Mouse (Mus musculus): Measurements from ENCODE around the gene Drosha. TPM values are rescaled to one million over a fixed set of nuclear protein-coding genes. Genes with fewer than 3 reads are reported as not detected.

Gene Drosha
- polyA plus RNA-seq (2016; fragmentation: Nextera tagmentation; extraction: Ambion mirVana): 54.1 and 63.4 TPM in 2 replicates

DNA sequence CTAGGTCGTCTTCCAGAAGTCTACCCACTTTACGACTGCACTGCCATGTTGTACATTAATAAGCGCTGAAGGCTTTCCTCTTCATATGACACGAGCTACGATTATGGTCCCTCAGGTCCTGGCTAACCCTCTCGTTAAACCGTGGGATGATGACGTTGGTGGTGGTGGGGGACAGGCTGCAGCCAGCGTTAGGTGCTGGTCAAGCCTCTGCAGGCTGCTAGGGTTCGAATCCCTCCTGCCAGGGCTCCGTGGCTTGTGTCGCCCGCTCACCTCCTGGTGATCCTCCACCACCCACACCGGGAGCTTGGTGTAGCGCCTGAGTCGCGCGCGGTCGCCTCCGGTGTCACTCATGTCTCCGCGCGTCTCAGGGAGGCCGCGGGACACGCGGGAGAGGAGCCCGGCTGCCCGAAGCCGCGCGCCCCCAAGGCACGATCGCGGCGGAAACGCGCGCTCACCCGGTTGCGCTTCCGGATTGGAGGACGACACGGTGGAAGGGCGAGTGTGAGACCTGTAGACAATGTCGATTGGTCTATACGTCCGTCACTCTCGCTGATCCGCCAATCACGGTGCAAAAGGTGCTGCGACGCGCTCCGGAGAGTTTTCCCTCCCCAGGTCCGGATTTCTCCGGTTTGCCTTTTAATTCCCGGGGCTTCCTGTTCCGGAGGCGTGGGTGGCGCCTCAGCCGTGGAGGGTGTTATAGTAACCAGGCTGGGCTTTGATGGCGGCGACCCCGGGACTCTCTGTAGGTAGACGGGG lies at the start of gene Drosha, which contains the start of gene 6030458C11Rik:
TSS of gene Drosha (plus strand) at position 619 of the 756 bp plus-strand sequence.
TSS of gene 6030458C11Rik (minus strand) at position 453 of the 756 bp plus-strand sequence.
- no peaks in the 10 kb centered on the region for H3K27me3 ChIP-seq
- H3K4me1 ChIP-seq (replicated peaks): peaks cover 18% of the 10 kb centered on the region
- H3K36me3 ChIP-seq: peaks cover 61% of the 10 kb centered on the region
- H3K9ac ChIP-seq (replicated peaks): peak within 1 kb of the TSS; percentile 91
- H3K9me3 ChIP-seq: no peaks in the 10 kb centered on the region
- under 1% methylated on average over 67 of the region's 67 CpGs for WGBS
- H3K4me2 ChIP-seq: peak within 1 kb of the TSS; percentile 75
- peak within 1 kb of the TSS; percentile 88 for H3K27ac ChIP-seq
- peak; percentile 100 for ATAC-seq (ENCODE audit: insufficient number of reproducible peaks, insufficient read depth, low FRiP score, low TSS enrichment, low read depth)
- peak within 1 kb of the TSS; percentile 82 for H3K4me3 ChIP-seq (replicated peaks)

DNA sequence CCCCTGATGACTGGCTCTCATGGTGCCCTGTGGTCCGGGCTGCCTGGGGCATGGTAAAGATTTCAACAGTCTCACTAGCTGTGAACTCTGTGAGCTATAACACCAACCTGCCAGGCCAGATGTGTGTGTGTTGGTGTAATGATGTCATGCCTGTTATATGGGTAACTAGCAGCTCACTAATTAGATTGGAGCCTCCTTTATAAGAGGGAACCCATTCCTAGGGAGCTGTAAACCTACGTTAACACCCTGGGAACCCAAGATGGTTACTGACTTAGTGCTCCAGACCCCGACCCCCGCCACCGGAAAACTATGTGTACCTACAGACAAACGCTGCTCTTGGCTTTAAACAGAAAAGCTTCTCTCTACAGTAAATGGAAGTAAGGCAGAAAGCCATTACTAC lies 43.3 kb upstream of the Drosha start:
- H3K4me3 ChIP-seq (replicated peaks): no peak overlapping the region
- H3K4me1 ChIP-seq (replicated peaks): peaks cover 17% of the 10 kb centered on the region
- peak overlapping the region; percentile 23; the same call in 1 of the 2 replicates for H3K27ac ChIP-seq
- 41% methylated on average over 6 of the region's 6 CpGs for WGBS
- ATAC-seq (ENCODE audit: insufficient number of reproducible peaks, insufficient read depth, low FRiP score, low TSS enrichment, low read depth): peak; percentile 71; the same call in 1 of the 2 replicates
- H3K27me3 ChIP-seq: no peaks in the 10 kb centered on the region
- no peak overlapping the region for H3K4me2 ChIP-seq
- H3K9me3 ChIP-seq: peaks cover 9% of the 10 kb centered on the region
- H3K36me3 ChIP-seq: no peaks in the 10 kb centered on the region
- no peak overlapping the region for H3K9ac ChIP-seq (replicated peaks)

DNA sequence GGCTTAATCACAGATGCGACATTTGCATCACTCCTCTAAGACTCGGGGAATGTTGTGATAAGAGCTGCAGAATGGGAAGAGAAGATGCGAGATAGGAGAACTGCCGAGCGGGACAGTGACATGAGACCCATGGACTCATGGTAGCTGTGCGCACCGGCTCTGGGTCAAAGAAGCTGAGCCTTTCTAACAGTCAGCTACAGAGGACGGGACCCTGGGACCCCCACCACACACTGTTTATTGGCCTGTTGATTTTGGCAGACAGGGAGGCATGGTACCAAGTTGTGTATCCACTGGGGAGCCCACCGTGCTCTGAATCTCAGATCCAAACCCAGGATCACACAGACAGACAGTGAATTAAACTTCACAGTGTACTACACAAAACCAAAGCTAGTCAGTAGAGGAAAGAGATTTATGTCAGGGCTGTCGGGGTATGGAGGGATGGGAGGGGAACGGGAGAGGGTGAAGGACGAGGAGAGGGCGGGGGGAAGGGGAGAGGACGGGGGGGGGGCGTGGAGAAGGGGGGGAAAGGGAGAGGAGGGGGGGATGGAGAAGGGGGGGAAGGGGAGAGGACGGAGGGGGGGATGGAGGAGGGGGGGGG lies 42.8 kb upstream of the Drosha start:
- H3K36me3 ChIP-seq: no peaks in the 10 kb centered on the region
- no peak overlapping the region for H3K4me2 ChIP-seq
- 64% methylated on average over 12 of the region's 16 CpGs for WGBS
- peak overlapping the region; percentile 18 for H3K27ac ChIP-seq
- peak; percentile 52; the same call in 1 of the 2 replicates for ATAC-seq (ENCODE audit: insufficient number of reproducible peaks, insufficient read depth, low FRiP score, low TSS enrichment, low read depth)
- H3K9ac ChIP-seq (replicated peaks): no peak overlapping the region
- no peak overlapping the region for H3K4me3 ChIP-seq (replicated peaks)
- H3K27me3 ChIP-seq: no peaks in the 10 kb centered on the region
- H3K9me3 ChIP-seq: peaks cover 4% of the 10 kb centered on the region
- H3K4me1 ChIP-seq (replicated peaks): peaks cover 17% of the 10 kb centered on the region

DNA sequence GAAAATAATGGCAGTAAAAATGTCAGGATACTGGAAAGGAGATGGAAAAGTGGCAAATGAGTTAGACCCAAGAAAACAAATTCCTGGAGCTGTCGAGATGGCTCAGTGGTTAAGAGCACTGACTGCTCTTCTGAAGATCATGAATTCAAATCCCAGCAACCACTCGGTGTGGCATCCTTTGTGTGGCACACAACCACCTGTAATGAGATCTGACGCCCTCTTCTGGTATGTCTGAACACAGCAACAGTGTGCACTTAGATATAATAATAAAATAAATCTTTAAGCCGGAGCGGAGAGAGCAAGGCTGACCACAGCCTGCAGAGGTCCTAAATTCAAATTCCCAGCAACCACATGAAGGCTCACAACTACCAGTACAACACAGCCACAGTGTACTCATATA lies 36.1 kb upstream of the Drosha start:
- peaks cover 11% of the 10 kb centered on the region for H3K4me1 ChIP-seq (replicated peaks)
- H3K36me3 ChIP-seq: no peaks in the 10 kb centered on the region
- no peak overlapping the region for H3K4me2 ChIP-seq
- no peak overlapping the region for H3K9ac ChIP-seq (replicated peaks)
- H3K9me3 ChIP-seq: no peaks in the 10 kb centered on the region
- no peak overlapping the region for H3K4me3 ChIP-seq (replicated peaks)
- no peaks in the 10 kb centered on the region for H3K27me3 ChIP-seq
- WGBS: 75% methylated on average over 5 of the region's 5 CpGs
- no peak for ATAC-seq (ENCODE audit: insufficient number of reproducible peaks, insufficient read depth, low FRiP score, low TSS enrichment, low read depth)
- H3K27ac ChIP-seq: no peak overlapping the region

DNA sequence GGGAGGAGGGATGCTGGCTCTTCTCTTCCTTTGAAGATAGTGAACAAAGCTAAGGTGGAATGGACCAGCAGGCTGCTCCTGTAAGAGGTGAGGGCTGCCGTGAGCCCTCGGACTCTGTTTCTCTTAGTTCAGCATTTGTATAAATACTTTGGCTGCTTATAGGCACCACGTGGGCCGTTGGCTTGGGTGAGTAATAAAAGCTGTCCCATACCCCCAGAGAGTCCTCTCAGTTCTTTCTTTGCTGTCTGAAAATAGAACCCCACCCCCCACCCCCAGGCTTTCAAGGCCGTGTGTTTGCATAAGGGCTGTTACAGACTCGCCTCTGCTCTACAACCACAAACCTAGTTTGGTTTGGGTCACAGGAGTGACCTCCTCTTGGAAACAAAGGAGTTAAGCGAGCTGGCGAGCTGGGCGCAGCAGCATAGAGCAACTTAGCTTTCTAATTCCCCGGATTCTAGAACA lies 35.2 kb upstream of the Drosha start:
- ATAC-seq (ENCODE audit: insufficient number of reproducible peaks, insufficient read depth, low FRiP score, low TSS enrichment, low read depth): 0 out of 2 replicates have a peak, but pooled peaks have one; percentile 20
- 33% methylated on average over 10 of the region's 10 CpGs for WGBS
- H3K9ac ChIP-seq (replicated peaks): no peak overlapping the region

DNA sequence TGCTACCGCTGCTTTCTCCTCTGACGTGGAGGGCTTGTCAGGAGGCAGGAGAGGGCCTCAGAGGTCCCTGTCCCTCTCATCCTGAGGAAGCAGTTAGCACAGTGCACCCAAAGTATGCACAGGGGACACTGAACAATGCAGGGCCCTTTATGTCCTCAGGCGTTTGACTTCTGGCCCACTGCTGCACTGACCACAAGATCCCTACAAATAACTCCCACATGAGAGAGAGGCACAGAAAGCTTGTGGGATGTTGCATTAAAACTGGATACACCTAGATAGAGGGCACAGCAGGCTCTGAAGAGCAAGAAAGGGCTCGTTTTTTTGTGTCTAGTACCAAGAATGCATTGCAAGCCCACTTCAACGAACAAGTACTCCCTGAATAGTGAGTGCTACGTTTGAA lies 30.3 kb upstream of the Drosha start:
- no peaks in the 10 kb centered on the region for H3K9me3 ChIP-seq
- H3K4me1 ChIP-seq (replicated peaks): peaks cover 6% of the 10 kb centered on the region
- H3K9ac ChIP-seq (replicated peaks): no peak overlapping the region
- no peak overlapping the region for H3K4me2 ChIP-seq
- H3K27ac ChIP-seq: no peak overlapping the region
- H3K36me3 ChIP-seq: no peaks in the 10 kb centered on the region
- no peak for ATAC-seq (ENCODE audit: insufficient number of reproducible peaks, insufficient read depth, low FRiP score, low TSS enrichment, low read depth)
- 77% methylated on average over 6 of the region's 6 CpGs for WGBS
- no peak overlapping the region for H3K4me3 ChIP-seq (replicated peaks)
- H3K27me3 ChIP-seq: no peaks in the 10 kb centered on the region

More for the DNA sequence above, 35.2 kb upstream of the Drosha start:
- no peaks in the 10 kb centered on the region for H3K9me3 ChIP-seq
- H3K4me3 ChIP-seq (replicated peaks): no peak overlapping the region
- H3K27me3 ChIP-seq: no peaks in the 10 kb centered on the region
- H3K4me1 ChIP-seq (replicated peaks): peaks cover 11% of the 10 kb centered on the region
- H3K4me2 ChIP-seq: peak overlapping the region; percentile 7; the same call in 1 of the 2 replicates
- no peaks in the 10 kb centered on the region for H3K36me3 ChIP-seq
- H3K27ac ChIP-seq: peak overlapping the region; percentile 59; the same call in 1 of the 2 replicates

DNA sequence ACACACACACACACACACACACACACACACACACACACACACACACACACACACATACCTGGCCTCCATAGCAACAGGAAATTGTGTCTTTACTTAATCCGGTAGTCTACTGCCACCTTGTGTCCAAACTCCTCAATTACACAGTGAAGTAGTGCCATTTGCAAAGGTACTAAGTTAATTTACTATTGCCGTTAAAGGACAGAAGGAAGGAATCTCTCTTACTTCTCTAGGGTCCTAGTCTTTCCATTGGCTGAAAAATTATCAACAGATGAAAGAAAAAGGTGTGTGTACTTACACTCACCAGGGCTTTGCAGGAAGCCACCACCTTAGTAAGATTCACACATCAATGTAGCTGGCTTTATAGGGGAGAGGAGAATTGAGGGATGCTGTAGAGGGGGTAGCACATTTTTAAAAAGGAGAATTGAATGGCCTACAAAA lies 29.1 kb upstream of the Drosha start:
- Histone ChIP-seq H3K9ac (replicated peaks) (no peak overlapping the region), H3K36me3 (no peaks in the 10 kb centered on the region), H3K27me3 (no peaks in the 10 kb centered on the region), H3K4me3 (replicated peaks) (no peak overlapping the region), H3K27ac (no peak overlapping the region), H3K9me3 (no peaks in the 10 kb centered on the region), H3K4me2 (no peak overlapping the region), H3K4me1 (replicated peaks) (no peaks in the 10 kb centered on the region; the same call in 1 of the 2 replicates)
- WGBS: 6% methylated on average over 2 of the region's 2 CpGs
- ATAC-seq (ENCODE audit: insufficient number of reproducible peaks, insufficient read depth, low FRiP score, low TSS enrichment, low read depth): peak; percentile 48; the same call in 1 of the 2 replicates

DNA sequence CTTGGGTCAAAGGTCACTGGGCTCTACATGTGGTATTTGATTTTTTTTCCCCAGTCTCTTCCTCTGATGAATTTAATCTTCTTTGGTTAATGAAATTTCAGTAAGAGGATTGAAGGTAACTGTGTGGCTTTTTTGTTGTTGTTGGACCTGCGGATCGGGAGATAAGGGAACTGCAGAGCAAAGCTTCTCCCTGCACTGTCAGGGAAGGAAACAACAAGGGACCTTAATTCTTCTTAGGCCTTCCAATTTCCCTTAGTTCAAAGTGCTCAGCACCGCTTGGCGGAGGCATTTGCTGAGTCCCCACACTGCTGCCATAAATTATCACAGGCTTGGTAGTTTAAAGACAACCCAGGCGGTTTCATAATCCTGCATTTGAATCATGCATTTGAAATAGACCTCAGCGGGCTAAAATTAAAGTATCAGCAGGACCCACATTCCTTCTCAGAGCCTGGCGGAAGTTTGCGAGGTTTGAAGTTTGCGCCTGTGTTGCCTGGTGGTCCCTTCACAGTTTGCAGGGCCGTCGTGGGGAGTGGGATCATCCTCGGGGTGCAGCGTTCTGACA lies 28.6 kb upstream of the Drosha start:
- 36% methylated on average over 13 of the region's 13 CpGs for WGBS
- Histone ChIP-seq H3K4me3 (replicated peaks) (no peak overlapping the region), H3K4me1 (replicated peaks) (no peaks in the 10 kb centered on the region; the same call in 1 of the 2 replicates), H3K27me3 (no peaks in the 10 kb centered on the region), H3K36me3 (no peaks in the 10 kb centered on the region), H3K27ac (no peak overlapping the region), H3K4me2 (no peak overlapping the region), H3K9ac (replicated peaks) (no peak overlapping the region), H3K9me3 (no peaks in the 10 kb centered on the region)
- ATAC-seq (ENCODE audit: insufficient number of reproducible peaks, insufficient read depth, low FRiP score, low TSS enrichment, low read depth): no peak

DNA sequence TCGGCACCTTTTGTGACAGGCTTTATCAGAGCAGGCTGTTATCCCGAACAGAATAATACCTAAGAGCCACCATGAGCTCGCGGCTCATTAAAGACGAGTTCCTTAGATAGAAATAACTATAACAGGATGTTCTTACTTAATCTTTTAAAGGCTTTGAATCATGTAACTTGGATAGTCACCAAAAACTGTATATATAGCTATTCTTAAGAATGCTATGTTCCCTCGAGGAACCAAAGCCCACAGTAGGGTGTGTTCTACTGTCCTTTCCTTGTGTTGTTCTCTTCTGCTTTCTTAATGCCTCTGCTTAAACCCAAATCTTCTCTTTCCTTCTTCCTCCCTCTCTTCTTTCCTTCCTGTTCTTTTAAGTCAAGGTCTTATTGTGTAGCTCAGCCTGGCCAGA lies 26.6 kb upstream of the Drosha start:
- H3K4me1 ChIP-seq (replicated peaks): no peaks in the 10 kb centered on the region
- ATAC-seq (ENCODE audit: insufficient number of reproducible peaks, insufficient read depth, low FRiP score, low TSS enrichment, low read depth): no peak

DNA sequence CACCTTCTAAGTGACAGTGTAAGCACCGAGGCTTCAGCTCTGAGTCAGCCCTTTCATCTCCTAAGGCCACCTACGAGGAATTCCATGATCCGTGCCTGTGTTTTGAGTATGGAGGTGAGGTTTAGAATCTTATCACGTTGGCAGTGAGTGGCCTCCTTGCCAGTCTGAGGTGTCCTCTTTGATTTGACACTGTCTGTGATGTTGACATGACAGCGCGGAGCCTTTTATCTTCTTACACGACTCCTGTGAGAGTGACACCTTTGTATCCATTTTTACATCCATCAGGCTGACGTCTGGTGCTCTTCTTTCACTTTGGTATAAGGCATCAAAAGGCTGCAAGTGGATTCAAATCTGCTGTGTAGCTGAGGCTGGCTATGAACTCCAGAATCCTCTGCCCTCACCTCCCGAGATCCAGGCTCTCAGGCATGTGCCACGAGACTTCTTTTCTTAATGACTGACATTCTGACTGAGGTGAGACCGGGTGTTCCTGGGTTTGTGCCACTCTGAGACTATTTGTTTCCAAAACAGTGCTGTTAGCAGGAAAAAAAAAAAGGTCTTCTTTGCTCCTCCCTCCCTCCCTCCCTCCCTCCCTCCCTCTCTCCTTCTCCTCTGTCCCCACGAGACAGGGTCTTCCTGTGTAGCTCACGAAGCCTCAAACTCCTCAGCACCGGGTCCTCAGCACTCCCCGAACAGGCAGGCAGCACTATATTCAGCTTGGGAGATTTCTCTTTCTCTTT lies 24.0 kb upstream of the Drosha start:
- Histone ChIP-seq H3K27me3 (no peaks in the 10 kb centered on the region), H3K9me3 (no peaks in the 10 kb centered on the region), H3K4me1 (replicated peaks) (no peaks in the 10 kb centered on the region), H3K4me3 (replicated peaks) (no peak overlapping the region), H3K9ac (replicated peaks) (no peak overlapping the region), H3K27ac (no peak overlapping the region), H3K36me3 (peaks cover under 1% of the 10 kb centered on the region; the same call in 1 of the 2 replicates), H3K4me2 (no peak overlapping the region)
- ATAC-seq (ENCODE audit: insufficient number of reproducible peaks, insufficient read depth, low FRiP score, low TSS enrichment, low read depth): no peak
- WGBS: 41% methylated on average over 14 of the region's 15 CpGs

More for the DNA sequence above, 26.6 kb upstream of the Drosha start:
- Histone ChIP-seq H3K9ac (replicated peaks) (no peak overlapping the region), H3K27me3 (no peaks in the 10 kb centered on the region), H3K27ac (no peak overlapping the region), H3K4me3 (replicated peaks) (no peak overlapping the region), H3K36me3 (no peaks in the 10 kb centered on the region), H3K9me3 (no peaks in the 10 kb centered on the region), H3K4me2 (no peak overlapping the region)
- 88% methylated on average over 6 of the region's 6 CpGs for WGBS

Measured in limb, embryonic 12.5 days (tissue).